Mouse (Mus musculus) frontal cortex, postnatal 14 days (tissue): ENCODE data around the gene Sstr4.

Experiments
- DNase-seq, 2 experiments: peaks; one replicate each; pipeline ENCODE4 v3.0.0; 2022; ENCODE audit warnings: low spot score in 2 of 2

The Sstr4 gene

DNA sequence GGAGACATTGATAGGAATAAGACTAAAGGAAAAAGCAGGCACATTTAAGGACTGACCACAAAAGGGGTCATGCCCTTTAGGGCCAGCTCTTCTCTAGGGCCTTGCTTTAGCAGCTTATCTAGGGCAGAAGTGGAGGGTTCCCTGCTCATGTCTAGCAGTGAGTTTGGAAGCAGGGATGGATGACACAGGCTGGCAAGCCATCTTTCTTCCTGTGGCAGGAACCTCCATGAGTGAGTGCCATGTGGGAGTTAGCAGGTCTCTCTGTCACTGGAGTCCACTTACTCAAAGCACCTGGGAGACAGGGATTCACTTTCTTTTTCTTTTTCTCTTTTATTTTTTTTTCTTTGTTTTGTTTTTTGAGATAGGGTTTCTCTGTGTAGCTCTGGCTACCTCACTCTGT is 1.3 kb upstream of the Sstr4 start:
- DNase-seq = no peak

DNA sequence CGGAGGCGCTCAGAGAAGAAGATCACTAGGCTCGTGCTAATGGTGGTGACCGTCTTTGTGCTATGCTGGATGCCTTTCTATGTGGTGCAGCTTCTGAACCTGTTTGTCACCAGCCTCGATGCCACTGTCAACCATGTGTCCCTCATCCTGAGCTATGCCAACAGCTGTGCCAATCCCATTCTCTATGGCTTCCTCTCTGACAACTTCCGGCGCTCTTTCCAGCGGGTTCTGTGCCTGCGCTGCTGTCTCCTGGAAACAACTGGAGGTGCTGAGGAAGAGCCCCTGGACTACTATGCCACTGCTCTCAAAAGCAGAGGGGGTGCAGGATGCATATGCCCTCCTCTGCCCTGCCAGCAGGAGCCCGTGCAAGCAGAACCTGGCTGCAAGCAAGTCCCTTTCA is 1.1 kb downstream of the Sstr4 start:
- DNase-seq = no peak

DNA sequence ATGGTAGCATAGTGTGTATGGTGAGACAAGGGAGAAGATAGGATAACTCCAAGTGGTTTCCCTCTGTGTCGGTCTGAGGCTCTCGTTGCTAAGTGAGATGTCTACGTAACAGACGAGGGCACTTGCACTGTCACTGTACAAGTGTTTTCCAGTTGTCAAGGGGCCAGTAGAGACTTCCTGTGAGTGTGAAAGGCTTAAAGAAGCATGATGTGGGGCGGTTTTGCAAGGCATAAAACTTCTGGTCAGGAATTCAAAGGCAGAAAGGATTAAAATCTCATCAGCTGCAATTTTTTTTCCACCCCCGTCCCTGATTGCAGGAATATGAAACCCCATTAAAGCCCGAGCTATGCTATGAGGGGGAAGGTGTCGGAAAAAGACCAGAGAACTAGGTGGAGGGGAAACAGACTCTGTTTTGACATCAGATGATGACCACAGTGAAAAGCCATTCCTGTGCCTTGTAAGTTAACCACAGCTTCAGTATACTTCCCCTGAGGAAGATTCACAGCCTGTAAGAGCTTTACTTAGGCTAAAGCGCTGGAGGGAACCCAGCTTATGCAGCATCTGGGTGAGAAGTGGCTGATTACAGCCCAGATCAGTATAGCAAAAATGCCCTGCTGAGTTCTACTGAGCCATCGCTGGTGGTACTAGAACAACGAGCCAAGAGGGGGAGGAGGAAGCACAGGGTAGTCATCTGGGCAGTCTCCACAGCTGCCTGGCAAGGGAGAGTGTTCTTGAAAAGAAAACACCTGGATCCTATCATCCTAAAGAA is 2.1 kb downstream of the Sstr4 start:
- no peak for DNase-seq

DNA sequence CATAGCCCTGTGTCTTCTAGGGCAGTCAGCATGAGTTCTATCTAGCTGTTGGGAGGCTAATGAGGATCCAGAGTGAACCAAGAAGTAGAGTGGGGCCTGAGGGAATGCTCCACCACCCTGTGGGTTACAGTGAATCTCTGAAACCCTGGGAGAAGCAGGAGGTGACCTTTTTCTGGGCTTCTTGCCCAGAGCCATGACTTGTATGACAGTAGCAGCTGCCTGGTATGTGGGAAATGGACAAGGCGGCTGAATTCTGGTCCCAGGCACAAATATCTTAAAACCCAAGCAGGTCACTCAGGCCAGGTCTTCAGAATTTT is 2.6 kb downstream of the Sstr4 start:
- DNase-seq = no peak

DNA sequence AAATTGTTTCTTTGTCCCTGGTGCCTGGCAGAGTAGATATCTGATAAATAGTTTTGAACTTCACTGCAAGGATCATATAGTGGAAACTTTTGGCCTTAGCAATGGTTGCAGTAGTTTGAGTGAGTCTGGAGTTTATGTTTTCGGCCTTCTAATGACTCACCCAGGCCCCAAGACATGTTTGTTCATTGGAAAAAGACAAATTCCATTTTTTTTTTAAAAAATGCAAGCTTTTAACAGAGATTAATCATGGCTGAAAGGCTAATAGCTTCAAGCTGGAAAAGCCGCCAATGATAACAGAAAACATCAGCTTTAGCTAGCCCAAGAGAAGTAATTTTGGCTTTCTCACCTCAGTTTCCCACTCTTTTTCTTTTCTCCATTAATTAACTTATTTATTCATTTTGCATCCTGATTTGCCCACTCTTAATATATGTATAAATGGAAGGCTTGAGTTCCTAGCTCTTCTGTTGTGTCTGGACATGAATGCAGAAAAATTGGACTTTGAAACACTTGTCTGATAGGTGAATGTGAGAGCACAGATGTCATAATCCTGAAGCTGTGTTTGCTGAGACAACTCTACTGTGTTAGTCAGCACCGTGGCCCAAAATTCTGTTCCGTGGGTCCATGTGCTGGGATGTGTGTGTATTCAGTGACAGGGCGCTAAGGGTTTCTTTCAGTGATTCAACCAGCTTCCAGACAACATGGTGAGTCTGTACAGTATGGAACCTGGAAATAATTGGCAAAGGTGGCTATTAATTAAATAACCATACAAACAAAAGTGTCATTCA is 3.9 kb downstream of the Sstr4 start:
- DNase-seq = no peak

DNA sequence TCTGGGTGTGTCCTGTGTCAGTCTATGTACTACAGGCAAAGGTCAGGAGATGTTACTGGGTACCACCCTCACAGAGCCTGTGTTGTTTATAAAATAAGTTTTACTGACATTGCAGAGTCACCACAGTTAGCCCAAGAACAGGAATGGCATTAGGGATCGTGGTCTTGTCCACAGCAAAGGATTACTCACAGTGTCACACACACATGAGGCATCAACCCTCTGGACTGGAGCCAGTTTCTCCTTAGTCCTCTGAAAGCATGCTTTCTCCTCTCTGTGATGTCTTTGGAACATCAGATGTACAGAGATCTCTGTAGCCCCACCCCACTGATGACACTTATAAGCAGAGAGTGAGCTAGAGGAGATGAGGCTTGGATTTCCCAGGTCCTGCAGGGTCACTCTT is 7.1 kb downstream of the Sstr4 start:
- DNase-seq = no peak

DNA sequence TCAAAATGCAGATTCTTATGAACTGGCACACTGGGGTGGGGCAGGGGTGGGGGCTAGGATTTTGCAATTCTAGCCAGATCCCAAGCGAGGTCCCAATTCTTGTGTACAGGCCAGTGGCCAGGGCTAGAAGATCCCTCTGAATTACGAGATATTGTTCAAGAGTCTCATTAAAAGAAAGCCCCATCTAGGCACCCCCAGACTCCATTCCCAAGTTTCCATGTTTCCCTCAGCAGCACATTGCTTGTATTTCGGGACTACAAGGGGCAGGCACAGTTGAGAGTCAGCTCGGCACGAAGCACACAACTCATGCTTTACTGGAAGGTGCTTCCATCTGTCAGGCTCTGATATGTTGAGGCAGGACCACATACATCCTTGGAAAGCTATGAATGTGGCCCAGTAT is 9.8 kb downstream of the Sstr4 start:
- no peak for DNase-seq

DNA sequence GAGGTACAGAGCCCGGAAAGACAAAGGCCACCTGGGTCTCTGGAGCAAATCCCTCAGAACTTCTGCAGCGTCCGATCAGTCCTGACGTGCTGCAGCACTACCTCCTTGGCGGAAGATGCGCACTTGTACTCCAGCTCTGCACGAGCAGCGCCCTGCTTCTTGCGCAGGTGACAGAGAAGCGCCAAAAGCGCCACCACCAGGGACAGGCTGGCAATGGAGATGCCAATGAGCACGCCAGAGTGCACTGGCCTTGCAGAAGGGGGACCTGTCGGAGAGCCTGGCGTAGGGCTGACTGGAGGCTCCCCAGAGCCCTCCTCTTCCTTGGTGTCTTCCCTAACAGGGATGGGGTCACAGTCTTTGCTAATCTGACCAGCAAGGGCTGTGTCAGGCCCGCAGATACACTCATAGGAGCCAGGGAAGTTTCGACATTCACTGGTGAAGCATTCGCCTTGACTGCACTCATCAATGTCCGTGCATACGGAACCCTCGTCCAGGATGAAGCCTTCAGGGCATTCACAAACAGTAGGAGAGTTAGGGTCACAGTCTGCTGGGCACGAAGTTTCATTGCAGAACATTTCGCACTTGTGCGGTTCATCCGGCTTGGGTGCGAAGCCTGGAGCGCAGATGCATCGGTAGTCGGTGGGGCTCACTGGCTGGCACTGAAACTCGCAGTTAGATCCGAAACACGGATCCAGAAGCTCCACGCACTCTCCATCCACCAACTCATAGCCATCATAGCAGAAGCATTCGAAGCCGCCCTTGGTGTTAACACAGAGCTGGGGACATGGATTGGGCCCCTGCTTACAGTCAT is 11.2 kb downstream of the Sstr4 start:
- DNase-seq = peak in 1 of 2 experiments; percentile 19

DNA sequence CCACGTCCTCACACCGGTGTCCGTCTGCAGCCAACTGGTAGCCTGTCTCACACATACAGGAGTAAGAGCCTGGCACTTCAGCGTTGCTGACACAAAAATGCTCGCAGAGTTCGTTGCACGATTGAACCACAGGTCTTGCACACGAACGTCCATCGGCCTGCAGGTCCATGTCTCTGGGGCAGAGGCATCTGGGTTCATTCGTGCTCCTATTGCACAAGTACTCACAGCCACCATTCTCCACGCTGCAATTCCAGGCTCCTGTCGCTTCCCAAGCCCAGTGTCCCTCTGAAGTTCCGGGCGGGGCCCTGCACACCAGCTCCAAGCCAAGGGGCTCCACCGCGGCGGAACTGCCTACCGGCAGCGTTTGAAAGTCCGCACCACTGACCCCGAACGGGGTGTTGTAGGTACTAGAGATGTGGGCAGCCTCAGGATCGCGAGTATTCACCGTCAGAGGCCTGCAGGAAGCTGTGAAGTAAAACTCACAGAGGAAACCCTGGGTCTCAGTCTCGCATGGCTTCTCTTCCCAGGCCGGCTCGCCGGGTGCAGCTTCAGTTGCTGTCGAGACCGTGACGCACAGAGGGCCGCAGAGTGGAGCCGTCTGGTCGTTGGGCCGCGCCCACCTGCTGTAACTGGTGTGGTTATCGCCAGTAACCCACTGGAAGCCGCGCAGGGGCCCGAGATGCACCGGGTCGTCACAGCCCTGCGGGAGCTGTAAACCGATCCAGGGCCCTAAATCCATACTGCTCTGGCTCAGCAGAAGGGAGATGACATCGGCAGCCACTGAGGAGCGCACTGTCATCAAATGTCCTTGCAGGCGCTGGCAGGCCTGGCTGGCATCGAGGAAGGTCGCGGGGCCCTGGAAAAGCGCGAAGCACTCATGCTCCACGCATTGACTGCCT is 12.1 kb downstream of the Sstr4 start:
- no peak for DNase-seq

DNA sequence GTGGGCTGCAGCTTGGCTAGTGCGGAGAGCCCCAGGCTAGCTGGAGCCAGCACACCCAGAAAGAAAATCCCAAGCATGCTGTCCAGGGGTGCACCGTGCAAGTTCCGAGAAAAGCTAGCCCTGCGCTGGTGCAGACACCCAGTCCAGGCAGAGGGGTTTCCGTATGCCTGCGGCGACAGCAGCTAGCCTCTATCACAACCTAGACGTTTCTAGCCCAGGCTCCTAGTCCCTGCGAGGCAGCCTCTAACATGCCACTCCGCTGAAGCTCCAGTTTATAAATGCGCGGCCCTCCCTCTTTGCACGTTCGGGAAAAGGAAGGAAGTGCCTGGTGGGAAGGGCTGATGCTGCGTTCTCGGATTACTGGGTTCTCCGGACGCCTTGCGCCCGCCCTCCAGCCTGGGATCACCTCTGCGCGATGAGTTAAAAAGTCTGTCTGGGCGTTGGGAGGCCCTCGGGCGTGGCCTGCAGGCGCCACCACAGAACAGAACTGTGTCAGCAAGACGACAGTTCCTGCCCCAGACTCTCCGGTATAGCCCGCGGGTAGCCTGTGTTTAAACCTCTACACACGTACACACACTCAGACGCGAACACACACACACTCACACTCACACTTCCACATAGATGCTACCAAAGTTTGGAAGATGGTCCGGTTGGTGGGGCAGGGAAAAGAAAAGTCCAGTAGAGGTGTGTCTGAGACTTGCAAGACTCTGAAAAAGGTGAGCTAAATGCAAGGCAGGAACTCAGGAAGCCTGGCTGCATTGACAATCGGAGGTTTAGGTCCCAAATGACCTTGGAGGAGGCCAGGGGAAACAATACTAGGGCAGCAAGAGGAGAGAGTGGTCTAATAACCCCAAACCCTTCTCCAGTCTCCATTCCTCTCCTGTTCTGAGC is 13.0 kb downstream of the Sstr4 start, which contains the start of gene Thbd:
Gene Thbd, minus strand, starts transcription at position 319 of the 891 bp plus-strand sequence.
- DNase-seq = peak in 1 of 2 experiments; percentile 16

DNA sequence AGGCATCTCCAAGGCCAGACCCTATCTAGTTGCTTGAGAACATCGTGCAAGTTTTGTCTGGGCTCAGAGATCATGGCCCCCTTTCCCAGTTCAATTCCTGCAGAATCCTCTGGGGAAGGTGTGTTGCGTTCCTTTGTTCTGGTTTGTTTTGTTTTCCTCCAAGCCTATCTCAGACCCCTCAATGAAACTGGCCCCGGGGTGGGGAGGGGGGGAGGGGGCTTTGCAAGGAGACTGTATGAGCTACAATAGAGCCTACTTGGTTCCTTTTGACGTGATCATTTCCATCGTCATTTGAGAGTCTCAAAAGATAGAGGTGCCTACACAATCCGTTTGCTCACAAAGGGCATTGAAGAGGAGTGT is 13.6 kb downstream of the Sstr4 start:
- DNase-seq = no peak

DNA sequence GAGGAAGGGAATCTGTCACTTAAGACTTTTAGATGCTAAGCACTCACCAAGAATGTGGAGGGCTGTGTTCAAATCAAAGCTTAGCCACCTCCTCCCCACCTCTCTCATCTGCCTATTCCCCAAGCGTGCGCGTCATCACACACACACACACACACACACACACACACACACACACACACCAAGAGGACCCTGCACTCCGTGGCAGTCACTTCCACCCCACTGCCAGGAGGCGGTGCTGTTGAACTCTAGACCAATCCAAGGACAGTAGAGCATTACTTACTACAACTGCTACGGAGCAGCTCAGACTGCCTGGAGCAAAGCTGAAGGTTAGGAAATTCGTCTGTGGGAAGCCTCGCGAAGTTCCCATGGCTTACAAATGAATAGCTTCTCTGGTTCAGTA is 14.0 kb downstream of the Sstr4 start:
- DNase-seq = peak; percentile 69 to 70

DNA sequence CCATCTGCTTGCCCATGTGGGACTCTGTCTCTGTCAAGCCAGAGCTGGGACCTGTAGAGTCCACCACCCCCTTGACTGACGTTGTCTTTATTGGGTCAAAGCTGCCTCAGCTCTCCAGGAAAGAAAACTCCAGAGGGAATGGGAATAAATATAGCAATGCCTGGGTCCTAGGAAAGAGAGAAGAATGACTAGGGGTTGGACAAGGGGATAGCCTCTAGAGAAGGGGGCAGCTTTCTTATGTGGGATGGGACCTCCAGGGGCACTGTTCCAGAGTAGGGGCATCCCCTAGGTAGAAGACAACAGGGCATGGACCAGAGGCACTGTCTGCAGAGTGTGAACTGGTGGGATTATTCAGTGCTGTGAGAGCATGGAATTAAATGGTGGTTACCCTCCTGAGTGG is 14.7 kb downstream of the Sstr4 start:
- no peak for DNase-seq

DNA sequence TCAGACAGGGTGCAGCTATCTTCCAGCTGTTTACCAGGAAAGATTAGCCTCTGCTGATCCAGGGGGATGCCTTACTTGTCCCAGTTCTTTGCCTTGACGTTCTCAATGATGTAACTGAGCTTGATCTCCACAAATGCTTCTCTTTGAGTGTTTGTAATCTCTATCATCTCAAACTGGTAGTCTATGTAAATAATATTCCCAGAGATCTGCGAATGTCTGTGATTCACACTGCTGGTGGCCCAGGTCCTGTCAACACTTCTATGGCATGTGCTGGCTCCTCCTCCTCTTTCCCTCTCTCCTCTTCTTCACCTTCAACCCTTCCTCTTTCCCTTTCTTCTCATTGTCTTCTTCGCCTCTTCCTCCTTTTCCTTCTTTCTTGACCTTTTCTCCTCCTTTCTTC is 24.0 kb downstream of the Sstr4 start:
- DNase-seq = no peak

DNA sequence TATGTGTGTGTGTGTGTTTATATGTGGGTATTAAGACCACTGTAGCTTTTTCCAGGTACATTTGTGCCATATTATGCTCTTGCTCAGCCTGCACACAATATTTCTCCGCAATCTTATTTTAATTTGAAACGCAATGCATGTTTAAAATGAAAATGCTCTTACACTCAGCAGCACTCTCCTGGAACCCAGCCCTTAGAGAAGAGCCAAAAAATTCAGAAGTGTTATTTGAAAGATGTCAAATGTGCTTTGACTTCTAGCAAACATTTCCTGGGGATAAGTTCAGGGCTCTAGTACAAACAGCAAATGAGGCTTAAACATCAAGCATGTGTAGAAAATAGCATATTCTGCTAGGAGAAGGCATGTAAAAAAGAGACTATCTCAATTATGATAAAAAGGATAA is 24.6 kb downstream of the Sstr4 start:
- DNase-seq = no peak

DNA sequence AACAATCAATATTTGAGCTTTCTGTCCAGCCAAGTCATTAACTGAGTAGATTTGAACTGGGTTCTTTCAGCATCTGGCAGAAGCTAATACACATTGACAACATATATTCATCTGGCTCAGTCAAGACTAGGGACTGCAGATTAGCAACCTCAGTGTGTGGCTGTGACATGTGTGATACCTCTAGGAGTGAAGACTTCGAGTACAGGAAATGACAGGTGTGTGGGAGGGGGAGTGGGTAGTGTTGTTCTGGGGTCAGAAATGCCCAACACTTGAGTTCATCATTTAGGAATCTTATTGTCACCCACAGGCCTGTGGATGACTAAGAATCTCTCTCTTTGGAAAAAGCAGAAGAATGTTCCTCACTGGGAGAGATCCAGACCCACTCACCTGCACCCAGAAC is 26.0 kb downstream of the Sstr4 start:
- DNase-seq = no peak

DNA sequence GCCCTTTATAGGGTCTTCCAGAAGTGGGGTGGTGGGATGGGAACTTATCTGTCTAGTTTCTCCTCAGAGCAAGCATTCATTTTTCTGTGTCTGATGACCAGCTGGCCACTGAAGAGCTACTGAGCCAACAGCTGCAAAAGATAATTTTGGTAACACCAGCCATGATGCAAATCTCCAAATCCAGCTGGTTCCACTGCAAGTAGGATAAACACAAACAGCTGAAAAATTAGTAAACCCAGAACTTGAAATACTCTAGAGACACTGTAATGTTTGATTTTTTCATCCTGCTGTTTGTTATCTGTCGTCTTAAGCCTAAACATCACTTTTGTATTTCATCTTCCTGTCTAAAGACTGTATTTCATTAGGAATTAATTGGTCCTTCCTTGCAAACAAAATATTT is 26.6 kb downstream of the Sstr4 start:
- no peak for DNase-seq

DNA sequence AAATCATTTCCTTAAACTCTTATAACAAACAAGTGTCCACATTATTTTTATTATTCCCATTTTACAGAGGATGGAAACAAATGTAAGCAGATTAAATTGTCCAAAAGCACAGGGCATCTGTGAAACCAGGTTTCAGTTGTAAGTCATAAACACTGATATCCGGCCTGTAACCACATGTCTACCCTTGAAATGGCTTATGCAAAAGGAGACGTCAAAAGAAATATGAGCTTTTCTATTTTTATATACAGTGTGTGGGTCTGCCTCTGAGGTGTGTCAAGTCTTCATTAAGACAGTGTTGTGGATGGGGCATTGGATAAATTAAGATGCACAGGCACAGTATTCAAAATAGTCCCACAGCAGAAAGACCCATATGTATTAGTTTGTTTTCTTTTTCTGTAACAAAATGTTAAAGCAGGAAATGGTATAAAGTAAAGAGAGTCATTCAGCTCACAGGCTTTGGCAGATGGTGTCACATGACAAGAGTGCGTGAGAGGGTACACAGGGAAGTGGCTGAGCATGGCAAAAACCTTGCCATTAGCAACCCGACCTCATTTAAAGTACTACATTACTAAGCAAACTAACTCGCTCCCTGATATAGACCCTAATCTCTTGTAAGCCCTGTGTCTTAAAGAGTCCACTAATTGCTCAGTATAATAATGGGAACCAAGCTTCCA is 30.7 kb downstream of the Sstr4 start:
- DNase-seq = no peak

DNA sequence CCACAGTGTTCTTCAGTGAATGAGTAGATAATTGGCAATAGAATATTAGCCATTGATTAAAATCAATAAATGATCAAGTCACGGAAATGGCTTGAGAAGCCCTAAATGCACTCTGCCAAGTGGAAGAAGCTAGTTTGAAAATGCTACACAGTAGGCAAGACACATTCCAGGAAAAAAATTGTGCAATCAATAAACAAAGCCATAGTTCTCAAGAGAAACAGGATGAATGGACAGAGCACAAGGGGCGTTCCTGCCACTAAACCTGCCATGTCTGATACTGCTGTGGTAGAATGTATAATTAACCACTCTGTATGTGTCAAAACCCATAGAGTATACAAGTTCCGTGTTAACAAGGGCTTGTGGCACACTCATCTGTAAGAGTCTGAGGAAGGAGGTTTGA is 32.4 kb downstream of the Sstr4 start:
- no peak for DNase-seq

DNA sequence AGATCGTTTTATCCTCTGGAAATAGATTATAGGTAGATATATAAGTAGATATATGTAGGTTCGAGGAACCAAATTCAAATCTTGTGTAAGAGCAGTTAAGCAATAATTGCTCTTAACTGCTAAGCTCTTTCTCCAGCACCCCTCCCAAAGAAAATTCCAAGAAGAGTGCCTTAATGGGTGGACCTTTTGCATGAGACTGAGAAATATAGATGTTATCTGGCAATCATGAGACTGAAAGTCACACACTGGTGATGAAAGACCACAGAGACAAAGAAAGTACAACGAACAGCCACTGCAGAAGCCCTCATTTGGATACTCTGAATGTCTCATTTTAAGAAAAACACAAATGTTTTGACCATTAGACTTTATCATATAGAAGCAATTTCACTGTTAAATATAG is 33.4 kb downstream of the Sstr4 start:
- no peak for DNase-seq
